Mouse (Mus musculus) forebrain, embryonic 15.5 days (tissue): Measurements from ENCODE around the gene Lmln. TPM values are rescaled to one million over a fixed set of nuclear protein-coding genes. Genes with fewer than 3 reads are reported as not detected.
A peak's percentile ranks its signal among the peaks of the same experiment; 100 is the strongest.
"Not testable (repeated sequence)": the region's sequence is repeated elsewhere in the genome, so short reads cannot be mapped to it uniquely, and the experiment has no call there.

ENCODE experiments used
- ATAC-seq: fragments of 200-750 bp; cut with Nextera tagmentation; replicated peaks from 2 replicates; pipeline ENCODE4 v1.8.0; 2017; ENCODE audit warnings: mild to moderate bottlenecking, moderate TSS enrichment, moderate library complexity
- H3K27ac ChIP-seq: fragments of 300-500 bp; sonication (generic); replicated peaks from 2 replicates; pipeline ENCODE4 v1.5.1; 2015; ENCODE audit warnings: mild to moderate bottlenecking, inconsistent platforms
- H3K27me3 ChIP-seq: fragments of 300-500 bp; sonication (generic); 2 replicates; pipeline ENCODE4 v1.6.1; 2015; ENCODE audit warnings: inconsistent platforms
- H3K36me3 ChIP-seq: fragments of 300-500 bp; sonication (generic); 2 replicates; pipeline ENCODE4 v1.6.1; 2015; ENCODE audit warnings: mild to moderate bottlenecking, inconsistent platforms
- H3K4me1 ChIP-seq: fragments of 300-500 bp; sonication (generic); 2 replicates; pipeline ENCODE4 v1.6.1; 2015; ENCODE audit warnings: inconsistent platforms
- H3K4me2 ChIP-seq: fragments of 300-500 bp; sonication (generic); replicated peaks from 2 replicates; pipeline ENCODE4 v1.6.1; 2015; ENCODE audit warnings: mild to moderate bottlenecking, inconsistent platforms
- H3K4me3 ChIP-seq: fragments of 300-500 bp; sonication (generic); 2 replicates; pipeline ENCODE4 v1.5.1; 2015; ENCODE audit warnings: mild to moderate bottlenecking, inconsistent platforms
- H3K9ac ChIP-seq: fragments of 300-500 bp; sonication (generic); replicated peaks from 2 replicates; pipeline ENCODE4 v1.6.1; 2015; ENCODE audit warnings: mild to moderate bottlenecking, inconsistent platforms
- H3K9me3 ChIP-seq: fragments of 300-500 bp; sonication (generic); 2 replicates; pipeline ENCODE4 v1.6.1; 2016; ENCODE audit warnings: inconsistent platforms
- WGBS: fragments of 180-500 bp; shearing (Covaris S2); methylation state at CpG from one replicate; pipeline ENCODE4 v1.1.7; 2015; ENCODE audit warnings: mixed read lengths; 5-methylcytosine and 5-hydroxymethylcytosine counted together
- polyA plus RNA-seq: library from polyadenylated mRNA; unstranded; fragments of >200 nt; fragmentation: Nextera tagmentation; extraction: Ambion mirVana; gene quantifications from 2 replicates; pipeline ENCODE4 v1.2.1, GENCODE M21; 2015

Lmln gene
- polyA plus RNA-seq, 1 experiment from 2014 or later = 3.3 TPM

DNA sequence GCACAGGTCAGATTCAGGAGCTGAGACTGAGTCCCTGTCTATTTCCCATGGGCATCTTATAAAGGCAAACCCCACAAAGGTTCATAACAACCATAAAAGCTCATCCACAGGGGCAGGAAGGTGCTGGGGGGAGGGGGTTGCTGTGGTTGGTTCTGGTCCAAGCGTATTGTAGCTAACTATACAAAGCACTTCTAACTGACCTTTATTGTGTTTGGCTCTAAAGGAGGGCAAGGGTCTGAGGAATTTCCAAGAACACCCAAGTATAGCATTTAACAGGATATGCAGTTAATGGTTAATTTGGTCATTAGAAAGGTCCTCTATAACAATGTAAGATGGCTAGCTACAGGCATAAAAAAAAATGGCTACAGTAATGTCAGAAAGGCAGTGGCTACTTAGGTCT is 19.6 kb upstream of the Lmln start:
- Histone ChIP-seq H3K9me3 (no peaks in the 10 kb centered on the region), H3K4me1 (no peaks in the 10 kb centered on the region), H3K36me3 (no peaks in the 10 kb centered on the region), H3K4me2 (no peak overlapping the region), H3K4me3 (no peak overlapping the region), H3K27me3 (no peaks in the 10 kb centered on the region), H3K27ac (no peak overlapping the region), H3K9ac (no peak overlapping the region)
- ATAC-seq = no peak
- 73% methylated on average over 1 of the region's 1 CpGs for WGBS

- H3K9me3 ChIP-seq = no peaks in the 10 kb centered on the region
- no peak overlapping the region for H3K9ac ChIP-seq
- H3K4me2 ChIP-seq = no peak overlapping the region
- no peak for ATAC-seq
- H3K4me1 ChIP-seq = no peaks in the 10 kb centered on the region
- H3K4me3 ChIP-seq = no peak overlapping the region
- H3K27me3 ChIP-seq = no peaks in the 10 kb centered on the region
- 81% methylated on average over 2 of the region's 2 CpGs for WGBS
- H3K27ac ChIP-seq = no peak overlapping the region
- H3K36me3 ChIP-seq = no peaks in the 10 kb centered on the region
These were observed 19.1 kb upstream of the Lmln start for GRCm38 (mm10) chr16:33043268-33043667.

DNA sequence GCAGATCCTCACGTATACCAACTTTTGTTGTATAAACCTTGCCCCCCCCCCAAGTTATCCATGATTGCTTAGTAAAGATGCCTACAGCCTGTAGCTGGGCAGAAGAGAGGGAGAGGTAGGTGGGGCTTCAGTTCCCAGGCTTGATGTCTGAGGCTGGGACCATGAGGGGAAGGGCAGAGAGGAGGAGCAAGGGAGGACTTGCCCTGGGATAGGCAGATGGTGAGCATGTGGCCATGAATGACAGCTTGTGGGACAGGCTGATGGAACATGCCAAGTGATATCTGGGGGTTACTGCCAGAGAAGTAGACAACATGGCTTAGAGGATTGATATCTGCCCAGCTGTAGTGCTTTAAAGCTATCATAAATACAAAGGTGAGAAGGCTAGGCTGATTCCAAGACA is 14.3 kb upstream of the Lmln start:
- H3K27me3 ChIP-seq = no peaks in the 10 kb centered on the region
- H3K27ac ChIP-seq = no peak overlapping the region
- H3K9ac ChIP-seq = no peak overlapping the region
- WGBS = 86% methylated on average over 1 of the region's 1 CpGs
- H3K4me2 ChIP-seq = no peak overlapping the region
- H3K9me3 ChIP-seq = no peaks in the 10 kb centered on the region
- no peak for ATAC-seq
- no peaks in the 10 kb centered on the region for H3K36me3 ChIP-seq
- H3K4me1 ChIP-seq = no peaks in the 10 kb centered on the region
- H3K4me3 ChIP-seq = no peak overlapping the region

- Histone ChIP-seq H3K4me1 (no peaks in the 10 kb centered on the region), H3K4me3 (no peak overlapping the region), H3K27ac (no peak overlapping the region), H3K9ac (no peak overlapping the region), H3K36me3 (no peaks in the 10 kb centered on the region), H3K27me3 (no peaks in the 10 kb centered on the region), H3K9me3 (no peaks in the 10 kb centered on the region), H3K4me2 (no peak overlapping the region)
- WGBS = 70% methylated on average over 2 of the region's 2 CpGs
- no peak for ATAC-seq
These were observed 13.6 kb upstream of the Lmln start for GRCm38 (mm10) chr16:33048686-33049085.

GRCm38 (mm10) chr16:33049809-33050208 is 12.5 kb upstream of the Lmln start:
- Histone ChIP-seq H3K27ac (no peak overlapping the region), H3K4me2 (no peak overlapping the region), H3K4me3 (no peak overlapping the region), H3K4me1 (no peaks in the 10 kb centered on the region), H3K9ac (no peak overlapping the region), H3K9me3 (no peaks in the 10 kb centered on the region), H3K36me3 (no peaks in the 10 kb centered on the region), H3K27me3 (no peaks in the 10 kb centered on the region)
- 93% methylated on average over 16 of the region's 16 CpGs for WGBS
- no peak for ATAC-seq

GRCm38 (mm10) chr16:33053141-33053540 is 9.2 kb upstream of the Lmln start:
- 80% methylated on average over 5 of the region's 5 CpGs for WGBS
- H3K36me3 ChIP-seq = peaks cover 3% of the 10 kb centered on the region
- no peak overlapping the region for H3K27ac ChIP-seq
- H3K4me1 ChIP-seq = peaks cover 13% of the 10 kb centered on the region
- no peak overlapping the region for H3K9ac ChIP-seq
- ATAC-seq = no peak
- no peak overlapping the region for H3K4me3 ChIP-seq
- no peaks in the 10 kb centered on the region for H3K9me3 ChIP-seq
- H3K27me3 ChIP-seq = no peaks in the 10 kb centered on the region
- no peak overlapping the region for H3K4me2 ChIP-seq

- H3K27me3 ChIP-seq, H3K27ac ChIP-seq, H3K4me2 ChIP-seq, H3K4me3 ChIP-seq, H3K9me3 ChIP-seq, ATAC-seq, H3K9ac ChIP-seq: not testable (repeated sequence)
- H3K4me1 ChIP-seq = peaks cover 16% of the 10 kb centered on the region
- peaks cover 20% of the 10 kb centered on the region for H3K36me3 ChIP-seq
- 92% methylated on average over 2 of the region's 2 CpGs for WGBS
These were observed 7.4 kb upstream of the Lmln start for GRCm38 (mm10) chr16:33054927-33055326.

GRCm38 (mm10) chr16:33055655-33056054 is 6.7 kb upstream of the Lmln start:
- Histone ChIP-seq H3K9me3 (no peaks in the 10 kb centered on the region), H3K9ac (peak overlapping the region; percentile 90), H3K27ac (no peak overlapping the region), H3K27me3 (no peaks in the 10 kb centered on the region), H3K36me3 (peaks cover 26% of the 10 kb centered on the region), H3K4me3 (peak overlapping the region; percentile 76), H3K4me2 (peak overlapping the region; percentile 54), H3K4me1 (peaks cover 16% of the 10 kb centered on the region)
- peak; percentile 53 for ATAC-seq
- 16% methylated on average over 10 of the region's 10 CpGs for WGBS

DNA sequence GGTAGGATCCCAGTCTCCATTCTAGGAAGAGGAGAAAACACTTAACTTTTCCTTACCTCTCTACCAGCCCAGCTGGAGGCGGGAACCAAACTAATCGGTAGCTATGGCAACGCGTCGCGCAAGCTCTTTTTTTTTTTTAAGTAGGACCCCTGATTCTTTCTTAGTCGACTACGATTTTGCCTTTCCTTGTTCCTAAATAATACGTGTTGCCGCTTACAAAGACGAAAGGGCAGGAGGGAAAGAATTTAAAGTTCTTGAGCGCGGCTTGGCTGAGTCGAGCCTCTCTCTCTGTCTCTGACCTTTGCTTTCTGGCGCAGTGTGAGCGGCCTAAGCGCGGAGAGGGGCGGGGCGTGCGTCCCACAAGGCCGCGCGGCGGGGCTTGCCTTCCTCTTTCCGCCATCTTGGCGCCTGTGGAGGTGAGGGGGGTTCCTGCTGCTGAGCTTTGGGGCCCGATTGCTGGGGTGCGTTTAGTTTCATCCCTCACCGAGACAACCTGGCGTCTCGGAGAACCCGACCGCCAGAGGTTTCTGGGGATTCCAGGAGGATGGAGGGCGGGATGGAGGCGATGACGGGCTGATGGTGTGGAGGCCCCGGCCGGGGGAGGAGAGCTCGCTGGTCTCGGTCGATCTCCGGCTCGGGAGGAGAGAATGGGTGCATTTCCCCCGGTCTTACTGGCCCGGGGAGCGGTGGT is 6.1 kb upstream of the Lmln start, which contains the start of the genes Iqcg and Rpl35a:
Iqcg (minus strand) TSS at position 124 of the 691 bp plus-strand sequence.
Rpl35a (plus strand) TSS at position 359 of the 691 bp plus-strand sequence.
- no peaks in the 10 kb centered on the region for H3K9me3 ChIP-seq
- H3K27me3 ChIP-seq = no peaks in the 10 kb centered on the region
- peak within 1 kb of the TSS; percentile 92 for H3K27ac ChIP-seq
- peak; percentile 93 for ATAC-seq
- H3K9ac ChIP-seq = peak within 1 kb of the TSS; percentile 90
- peaks cover 31% of the 10 kb centered on the region for H3K36me3 ChIP-seq
- H3K4me3 ChIP-seq = peak within 1 kb of the TSS; percentile 76
- under 1% methylated on average over 45 of the region's 47 CpGs for WGBS
- peak within 1 kb of the TSS; percentile 54 for H3K4me2 ChIP-seq
- peaks cover 16% of the 10 kb centered on the region for H3K4me1 ChIP-seq

- under 1% methylated on average over 24 of the region's 24 CpGs for WGBS
- Histone ChIP-seq H3K9ac (peak overlapping the region; percentile 90), H3K36me3 (peaks cover 31% of the 10 kb centered on the region), H3K27ac (peak overlapping the region; percentile 92), H3K4me1 (peaks cover 19% of the 10 kb centered on the region), H3K4me3 (peak overlapping the region; percentile 76), H3K9me3 (no peaks in the 10 kb centered on the region), H3K27me3 (no peaks in the 10 kb centered on the region), H3K4me2 (peak overlapping the region; percentile 54)
- 0 out of 2 replicates have a peak, but pooled peaks have one; percentile 9 for ATAC-seq
These were observed 5.5 kb upstream of the Lmln start for GRCm38 (mm10) chr16:33056786-33057185.

GRCm38 (mm10) chr16:33058033-33058432 is 4.3 kb upstream of the Lmln start:
- 0 out of 2 replicates have a peak overlapping the region, but pooled peaks have one; percentile 13 for H3K9ac ChIP-seq
- peaks cover 25% of the 10 kb centered on the region for H3K4me1 ChIP-seq
- no peak overlapping the region for H3K27ac ChIP-seq
- no peaks in the 10 kb centered on the region for H3K9me3 ChIP-seq
- WGBS = 92% methylated on average over 16 of the region's 16 CpGs
- H3K36me3 ChIP-seq = peaks cover 31% of the 10 kb centered on the region
- H3K27me3 ChIP-seq = no peaks in the 10 kb centered on the region
- peak overlapping the region; percentile 54 for H3K4me2 ChIP-seq
- peak overlapping the region; percentile 76 for H3K4me3 ChIP-seq
- ATAC-seq = no peak

GRCm38 (mm10) chr16:33058656-33059055 is 3.7 kb upstream of the Lmln start:
- ATAC-seq, H3K9ac ChIP-seq, H3K4me3 ChIP-seq, H3K27me3 ChIP-seq, H3K4me2 ChIP-seq, H3K27ac ChIP-seq, H3K9me3 ChIP-seq: not testable (repeated sequence)
- peaks cover 31% of the 10 kb centered on the region for H3K4me1 ChIP-seq
- peaks cover 31% of the 10 kb centered on the region for H3K36me3 ChIP-seq
- WGBS = 90% methylated on average over 9 of the region's 9 CpGs

- 83% methylated on average over 1 of the region's 1 CpGs for WGBS
- Histone ChIP-seq H3K36me3 (peaks cover 31% of the 10 kb centered on the region), H3K4me2 (no peak overlapping the region), H3K9ac (no peak overlapping the region), H3K9me3 (no peaks in the 10 kb centered on the region), H3K4me1 (peaks cover 36% of the 10 kb centered on the region), H3K27ac (no peak overlapping the region), H3K27me3 (no peaks in the 10 kb centered on the region), H3K4me3 (no peak overlapping the region)
- no peak for ATAC-seq
These were observed 2.9 kb upstream of the Lmln start for GRCm38 (mm10) chr16:33059471-33059870.
